Mouse (Mus musculus) thymus, postnatal 25 days (tissue): ENCODE results near the gene Noto.

Experiments
- DNase-seq: peaks from one replicate; pipeline ENCODE4 v3.0.0; 2022

Noto gene

GRCm38 (mm10) chr6:85423836-85424379 is at the start of gene Noto:
Noto (plus strand) TSS chr6:85423886.
- DNase-seq, result no peak

DNA sequence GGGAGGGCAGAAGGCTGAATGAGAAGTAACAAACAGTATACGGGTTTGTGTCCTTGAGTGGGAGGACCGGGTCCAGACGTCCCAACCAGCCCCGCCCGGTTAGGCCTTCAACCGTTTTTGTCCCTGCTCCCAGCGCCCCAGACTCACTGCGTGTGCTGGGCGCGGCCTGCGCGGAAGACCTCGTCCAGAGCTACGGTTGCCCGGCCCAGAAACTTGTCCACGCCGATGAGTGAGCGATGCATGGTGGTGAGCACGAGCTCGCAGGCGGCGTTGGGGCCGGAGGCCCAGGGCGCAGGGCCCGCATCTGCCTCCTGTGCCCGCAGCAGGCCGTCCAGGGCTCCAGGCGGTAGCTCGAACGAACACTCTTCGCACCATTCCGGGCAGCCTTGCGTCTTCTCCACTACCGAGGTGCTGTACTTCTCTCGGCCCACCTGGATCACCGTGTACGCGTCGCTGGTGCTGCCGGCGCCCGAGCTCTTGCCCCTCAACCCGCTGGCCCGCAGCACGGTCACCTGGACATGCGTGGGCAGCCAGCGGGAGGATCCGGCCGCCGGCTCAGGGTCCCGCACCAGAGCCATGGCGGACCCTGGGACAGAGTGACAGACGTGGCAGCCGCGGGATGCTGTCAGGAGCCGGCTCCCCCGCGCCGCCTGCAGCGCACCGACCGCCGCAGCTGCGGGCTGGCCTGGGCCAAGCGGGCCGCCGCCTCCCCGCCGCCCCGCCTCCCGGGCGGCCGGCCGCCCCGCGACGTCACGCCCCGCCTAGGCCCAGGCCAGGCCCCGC is 49.5 kb upstream of the Noto start, which contains the start of gene Rab11fip5:
Rab11fip5 (minus strand) TSS at position 684 of the 783 bp plus-strand sequence.
- DNase-seq, result no peak

DNA sequence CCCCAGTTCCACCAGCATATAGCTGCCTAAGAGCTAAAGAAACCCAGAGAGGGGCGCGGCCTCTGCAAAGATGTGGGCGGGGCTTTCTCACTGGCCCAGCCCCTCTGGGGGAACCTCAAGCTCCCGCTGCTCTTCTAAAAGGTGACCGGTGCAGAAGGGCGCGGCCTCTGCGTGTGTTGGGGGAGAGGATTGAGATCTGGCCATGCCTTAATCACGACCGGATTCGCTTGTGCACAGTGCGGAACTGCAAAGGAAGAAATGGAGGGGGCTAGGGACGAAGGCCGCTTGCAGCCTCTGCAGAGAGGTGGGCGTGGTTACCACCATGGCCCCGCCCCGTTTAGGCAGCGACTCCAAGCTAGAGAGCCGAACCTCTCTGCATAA is 49.0 kb upstream of the Noto start:
- DNase-seq, result peak; percentile 97

- no peak for DNase-seq
These were observed 46.5 kb upstream of the Noto start for GRCm38 (mm10) chr6:85377066-85377734.

- DNase-seq, result no peak
These were observed 45.8 kb upstream of the Noto start for GRCm38 (mm10) chr6:85377876-85378275.

- DNase-seq, result no peak
These were observed 45.1 kb upstream of the Noto start for GRCm38 (mm10) chr6:85378629-85379028.

DNA sequence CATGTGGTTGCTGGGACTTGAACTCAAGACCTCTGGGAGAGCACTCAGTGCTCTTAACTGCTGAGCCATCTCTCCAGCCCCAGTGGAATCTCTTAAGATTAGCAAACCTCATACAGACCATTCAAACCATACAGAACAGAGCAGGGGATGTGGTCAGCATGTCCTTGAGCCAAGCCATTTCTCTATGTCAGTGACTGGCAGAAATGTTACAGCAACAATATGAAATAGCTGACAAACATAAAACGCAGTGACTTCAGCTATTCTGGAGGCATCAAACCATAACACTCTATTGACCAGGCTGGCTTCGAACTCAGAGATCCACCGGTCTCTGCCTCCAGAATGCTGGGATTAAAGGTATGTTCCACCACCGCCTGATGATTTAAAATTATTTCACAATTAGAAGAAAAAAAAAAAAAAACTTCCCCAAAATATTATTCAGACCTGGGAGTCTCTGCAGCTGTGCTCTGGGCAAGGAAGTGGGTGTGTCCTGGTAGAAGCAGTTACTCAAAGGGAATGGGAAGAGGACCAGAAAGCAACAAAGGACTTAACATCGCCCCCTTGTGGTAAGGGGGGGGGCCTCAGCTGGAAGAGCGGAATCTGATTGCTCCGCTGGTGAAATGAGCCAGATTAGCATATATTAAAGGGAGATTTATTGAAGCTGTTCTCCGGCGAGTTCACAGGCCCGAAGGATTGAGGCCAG is 43.3 kb upstream of the Noto start:
- DNase-seq, result peak; percentile 58

GRCm38 (mm10) chr6:85380901-85381647 is 42.6 kb upstream of the Noto start:
- peak; percentile 17 for DNase-seq

- DNase-seq, result no peak
These were observed 42.1 kb upstream of the Noto start for GRCm38 (mm10) chr6:85381648-85382020.

GRCm38 (mm10) chr6:85382791-85383190 is 40.9 kb upstream of the Noto start:
- DNase-seq, result no peak

- DNase-seq, result no peak
These were observed 35.1 kb upstream of the Noto start for GRCm38 (mm10) chr6:85388608-85389007.

DNA sequence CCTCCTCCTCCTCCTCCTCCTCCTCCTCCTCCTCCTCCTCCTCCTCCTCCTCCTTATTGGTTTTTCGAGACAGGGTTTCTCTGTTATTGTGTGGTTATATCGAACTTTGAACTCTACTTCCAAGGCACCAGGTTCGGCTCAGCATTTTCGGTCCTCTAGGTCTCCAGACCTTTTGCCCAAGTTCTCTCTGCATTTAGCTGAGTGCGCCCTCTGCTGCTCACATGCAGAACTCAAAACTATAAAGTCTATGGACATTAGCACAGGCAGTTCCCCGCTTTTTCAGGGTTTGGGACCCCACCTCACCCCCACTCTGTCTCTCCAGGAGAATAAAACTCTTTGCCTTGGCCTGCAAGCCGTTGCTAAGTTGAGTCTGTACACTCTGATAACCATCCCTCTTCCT is 31.9 kb upstream of the Noto start:
- DNase-seq, result peak; percentile 58

DNA sequence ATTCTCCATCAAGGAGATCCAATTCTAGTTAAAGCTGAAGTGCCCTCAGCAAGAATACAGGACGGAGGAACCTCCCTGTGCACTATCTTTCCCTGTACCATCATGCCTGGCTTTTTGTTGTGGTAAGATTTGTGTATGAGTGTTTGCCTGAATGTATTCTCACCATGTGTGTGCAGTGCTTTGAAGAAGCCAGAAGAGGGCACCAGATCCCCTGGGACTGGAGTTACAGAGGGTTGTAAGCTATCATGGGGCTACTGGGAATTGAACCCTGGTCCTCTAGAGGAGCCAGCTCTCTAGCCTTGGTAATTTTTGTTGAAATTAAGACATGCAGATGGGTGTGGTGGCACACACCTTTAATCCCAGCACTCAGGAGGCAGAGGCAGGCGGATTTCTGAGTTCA is 28.3 kb upstream of the Noto start:
- no peak for DNase-seq

- peak; percentile 34 for DNase-seq
These were observed 26.5 kb upstream of the Noto start for GRCm38 (mm10) chr6:85397165-85397564.

- DNase-seq, result no peak
These were observed 24.0 kb upstream of the Noto start for GRCm38 (mm10) chr6:85399715-85400114.

GRCm38 (mm10) chr6:85402613-85403012 is 21.1 kb upstream of the Noto start:
- DNase-seq, result no peak

- DNase-seq, result no peak
These were observed 20.6 kb upstream of the Noto start for GRCm38 (mm10) chr6:85403039-85403438.

DNA sequence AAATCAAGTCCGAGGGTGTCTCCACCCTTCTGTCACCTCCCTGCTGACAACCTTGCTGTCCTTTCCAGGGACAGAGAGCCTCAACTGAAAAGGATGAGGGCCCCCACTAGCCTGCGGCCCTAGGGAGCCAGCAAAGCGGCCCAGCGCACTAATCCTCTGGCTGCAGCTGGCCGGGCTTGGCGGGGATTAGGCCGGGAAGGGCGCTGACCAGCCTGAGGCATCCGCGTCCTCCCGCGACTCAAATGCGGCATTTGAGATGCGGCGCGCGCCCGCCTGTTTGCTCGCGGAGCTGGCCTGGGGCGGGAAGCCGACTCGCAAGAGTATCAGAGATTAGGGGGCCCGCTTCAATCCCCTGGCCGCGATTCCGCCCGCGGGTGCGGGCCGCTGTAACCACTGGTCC is 14.7 kb upstream of the Noto start:
- no peak for DNase-seq

GRCm38 (mm10) chr6:85410771-85411273 is 12.9 kb upstream of the Noto start:
- DNase-seq, result peak; percentile 27

DNA sequence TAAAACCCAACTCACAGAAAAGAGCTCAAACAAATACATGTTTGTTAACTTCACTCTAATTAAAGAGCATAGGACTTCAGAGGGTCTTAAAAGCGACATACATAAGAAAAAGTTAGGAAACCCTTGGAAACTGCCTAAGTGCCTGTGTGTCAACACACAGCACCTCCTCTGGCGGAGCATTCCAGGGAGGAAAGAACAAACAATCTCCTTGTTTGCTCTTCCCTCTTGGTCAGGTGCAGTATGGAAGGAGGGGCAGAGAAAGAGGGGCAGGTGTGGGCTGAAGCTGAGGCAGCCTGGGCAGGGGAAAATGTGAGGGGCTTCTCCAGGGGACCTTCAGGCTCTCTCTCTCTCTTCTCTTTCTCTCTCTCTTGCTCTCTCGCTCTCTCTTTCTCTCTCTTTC is 7.9 kb upstream of the Noto start:
- no peak for DNase-seq

DNA sequence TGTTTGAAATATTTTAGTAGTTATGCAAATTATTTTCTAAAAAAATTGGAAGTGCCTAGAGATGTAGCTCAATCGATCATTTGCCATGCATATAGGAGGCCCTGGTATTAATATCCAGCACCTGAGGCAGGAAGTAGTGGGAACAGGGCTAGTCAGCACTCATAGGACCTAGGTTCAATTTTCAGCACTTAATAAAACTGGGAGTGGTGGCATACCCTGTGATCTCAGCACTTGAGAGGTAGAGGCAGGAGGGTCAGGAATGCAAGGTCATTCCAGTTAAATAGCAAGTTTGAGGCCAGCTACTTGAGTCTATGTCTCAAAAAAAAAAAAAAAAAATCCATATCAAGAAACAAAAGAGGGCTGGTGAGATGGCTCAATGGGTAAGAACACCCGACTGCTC is 4.5 kb upstream of the Noto start:
- DNase-seq, result no peak

- no peak for DNase-seq
These were observed 7.7 kb downstream of the Noto start for GRCm38 (mm10) chr6:85431274-85431841.
